Mouse (Mus musculus) 3T3-L1 (cell line): ENCODE measurements around the gene Bicc1.

Source experiments
- DNase-seq: peaks from one replicate; pipeline ENCODE4 v3.0.0-alpha.2; 2015; ENCODE audit warnings: low read depth, low spot score

Bicc1 gene

GRCm38 (mm10) chr10:71058070-71058469, 101.4 kb downstream of the Bicc1 start:
- DNase-seq = no peak

GRCm38 (mm10) chr10:71052748-71053147, 106.8 kb downstream of the Bicc1 start:
- no peak for DNase-seq

- DNase-seq = no peak
These were observed 107.3 kb downstream of the Bicc1 start for GRCm38 (mm10) chr10:71052208-71052607.

- no peak for DNase-seq
These were observed 108.7 kb downstream of the Bicc1 start for GRCm38 (mm10) chr10:71050722-71051333.

- no peak for DNase-seq
These were observed 110.2 kb downstream of the Bicc1 start for GRCm38 (mm10) chr10:71049294-71049693.

GRCm38 (mm10) chr10:71044410-71044809, 115.1 kb downstream of the Bicc1 start:
- DNase-seq = no peak

- DNase-seq = no peak
These were observed 117.6 kb downstream of the Bicc1 start for GRCm38 (mm10) chr10:71041874-71042273.

GRCm38 (mm10) chr10:71036484-71036883, 123.0 kb downstream of the Bicc1 start:
- no peak for DNase-seq

GRCm38 (mm10) chr10:71028996-71029395, 130.5 kb downstream of the Bicc1 start:
- no peak for DNase-seq

GRCm38 (mm10) chr10:71028066-71028844, 131.2 kb downstream of the Bicc1 start:
- no peak for DNase-seq

- DNase-seq = no peak
These were observed 134.2 kb downstream of the Bicc1 start for GRCm38 (mm10) chr10:71025131-71025894.

GRCm38 (mm10) chr10:71024681-71025080, 134.8 kb downstream of the Bicc1 start:
- DNase-seq = no peak

GRCm38 (mm10) chr10:71023471-71023870, 136.0 kb downstream of the Bicc1 start:
- DNase-seq = no peak

- no peak for DNase-seq
These were observed 139.0 kb downstream of the Bicc1 start for GRCm38 (mm10) chr10:71020459-71020858.

- no peak for DNase-seq
These were observed 139.7 kb downstream of the Bicc1 start for GRCm38 (mm10) chr10:71019836-71020235.

- no peak for DNase-seq
These were observed 149.6 kb downstream of the Bicc1 start for GRCm38 (mm10) chr10:71009771-71010496.

GRCm38 (mm10) chr10:71008721-71009120, 150.8 kb downstream of the Bicc1 start:
- no peak for DNase-seq

- peak; percentile 9 for DNase-seq
These were observed 151.5 kb downstream of the Bicc1 start for GRCm38 (mm10) chr10:71007956-71008355.

GRCm38 (mm10) chr10:71007516-71007915, 152.0 kb downstream of the Bicc1 start:
- DNase-seq = no peak

GRCm38 (mm10) chr10:71007001-71007400, 152.5 kb downstream of the Bicc1 start:
- DNase-seq = no peak

- no peak for DNase-seq
These were observed 156.6 kb downstream of the Bicc1 start for GRCm38 (mm10) chr10:71002871-71003270.

- DNase-seq = no peak
These were observed 157.3 kb downstream of the Bicc1 start for GRCm38 (mm10) chr10:71002186-71002585.
